Mouse (Mus musculus) limb, embryonic 11.5 days (tissue): ENCODE data around the gene Rps21. TPM values are rescaled to one million over a fixed set of nuclear protein-coding genes. Genes with fewer than 3 reads are reported as not detected.
A peak's percentile ranks its signal among the peaks of the same experiment; 100 is the strongest.

ENCODE experiments used
- ATAC-seq: fragments of 200-750 bp; cut with Nextera tagmentation; 2 replicates; pipeline ENCODE4 v1.8.0; 2017; ENCODE audit warnings: low read depth; ENCODE audit not compliant: insufficient number of reproducible peaks, low FRiP score, low TSS enrichment
- DNase-seq: peaks from one replicate; pipeline ENCODE4 v3.0.0-alpha.2; 2015; ENCODE audit warnings: low spot score
- H3K27ac ChIP-seq: fragments of 300-500 bp; sonication (generic); replicated peaks from 2 replicates; pipeline ENCODE4 v1.5.1; 2014; ENCODE audit warnings: low read depth, mild to moderate bottlenecking, low read length
- H3K27me3 ChIP-seq: fragments of 300-500 bp; sonication (generic); 2 replicates; pipeline ENCODE4 v1.6.1; 2014; ENCODE audit warnings: mild to moderate bottlenecking, low read length, mixed read lengths; ENCODE audit not compliant: control insufficient read depth, insufficient read depth
- H3K36me3 ChIP-seq: fragments of 300-500 bp; sonication (generic); 2 replicates; pipeline ENCODE4 v1.6.1; 2014; ENCODE audit warnings: mild to moderate bottlenecking, low read length, moderate library complexity, mixed read lengths; ENCODE audit not compliant: control insufficient read depth, insufficient read depth
- H3K4me1 ChIP-seq: fragments of 300-500 bp; sonication (generic); 2 replicates; pipeline ENCODE4 v1.6.1; 2014; ENCODE audit warnings: low read length, mixed read lengths; ENCODE audit not compliant: control insufficient read depth, insufficient read depth
- H3K4me2 ChIP-seq: fragments of 300-500 bp; sonication (generic); 2 replicates; pipeline ENCODE4 v1.6.1; 2014; ENCODE audit warnings: low read depth, mild to moderate bottlenecking, moderate library complexity; ENCODE audit not compliant: severe bottlenecking
- H3K4me3 ChIP-seq: fragments of 300-500 bp; sonication (generic); 2 replicates; pipeline ENCODE4 v1.5.1; 2014; ENCODE audit warnings: low read depth, low read length
- H3K9ac ChIP-seq: fragments of 300-500 bp; sonication (generic); 2 replicates; pipeline ENCODE4 v1.6.1; 2014; ENCODE audit warnings: mild to moderate bottlenecking, low read length
- H3K9me3 ChIP-seq: fragments of 300-500 bp; sonication (generic); 2 replicates; pipeline ENCODE4 v1.6.1; 2016; ENCODE audit warnings: low read length; ENCODE audit not compliant: control insufficient read depth
- WGBS: fragments of 180-500 bp; shearing (Covaris S2); extraction: QIAGEN DNeasy Blood & Tissue Kit; methylation state at CpG from one replicate; pipeline ENCODE4 v1.1.7; 2014; 5-methylcytosine and 5-hydroxymethylcytosine counted together
- polyA plus RNA-seq: library from polyadenylated mRNA; unstranded; fragments of >200 nt; fragmentation: Nextera tagmentation; extraction: Ambion mirVana; gene quantifications from 2 replicates; pipeline ENCODE4 v1.2.1, GENCODE M21; 2014

Rps21 gene
- polyA plus RNA-seq: 641 and 643 TPM in 2 replicates

- peak; percentile 95 for ATAC-seq
- no peaks in the 10 kb centered on the region for H3K27me3 ChIP-seq
- H3K9ac ChIP-seq: peak within 1 kb of the TSS; percentile 95
- H3K27ac ChIP-seq: peak within 1 kb of the TSS; percentile 84
- WGBS: under 1% methylated on average over 33 of the region's 38 CpGs
- H3K4me2 ChIP-seq: peak within 1 kb of the TSS; percentile 90
- no peaks in the 10 kb centered on the region for H3K9me3 ChIP-seq
- H3K4me1 ChIP-seq: 0 out of 2 replicates have a peak, but pooled peaks cover 5% of the 10 kb centered on the region
- peak within 1 kb of the TSS; percentile 90 for H3K4me3 ChIP-seq
- H3K36me3 ChIP-seq: peaks cover 8% of the 10 kb centered on the region
- peak; percentile 100 for DNase-seq
Measured at GRCm38 (mm10) chr2:180257001-180257521, at the start of gene Rps21. Gene Rps21 (plus strand): TSS chr2:180257377.

DNA sequence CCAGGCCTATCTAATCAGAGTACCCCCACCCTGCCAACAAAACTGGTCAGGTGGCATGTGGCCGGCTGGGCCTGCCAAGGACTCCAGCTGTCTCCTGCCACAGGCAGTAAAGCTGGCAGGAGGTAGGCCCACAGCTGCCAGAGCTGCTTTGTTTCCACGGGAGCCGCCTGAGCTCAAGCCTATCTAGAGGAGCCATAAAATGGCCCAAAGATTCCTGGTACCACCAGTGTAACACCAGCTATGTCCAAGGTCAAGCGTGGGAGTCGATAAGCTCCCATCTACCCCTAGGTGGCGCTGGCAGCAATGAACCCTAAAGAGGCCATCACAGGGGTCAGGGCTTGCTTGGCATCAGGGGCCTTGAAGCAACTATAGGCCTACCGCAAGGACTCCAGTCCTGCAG lies 49.3 kb upstream of the Rps21 start:
- Histone ChIP-seq H3K4me3 (no peak overlapping the region), H3K9me3 (no peaks in the 10 kb centered on the region), H3K9ac (no peak overlapping the region), H3K27me3 (no peaks in the 10 kb centered on the region), H3K4me1 (no peaks in the 10 kb centered on the region), H3K36me3 (no peaks in the 10 kb centered on the region; the same call in 1 of the 2 replicates), H3K4me2 (no peak overlapping the region), H3K27ac (no peak overlapping the region)
- peak; percentile 58 for DNase-seq
- WGBS: 67% methylated on average over 7 of the region's 7 CpGs
- ATAC-seq: no peak

- no peaks in the 10 kb centered on the region; the same call in 1 of the 2 replicates for H3K36me3 ChIP-seq
- H3K4me3 ChIP-seq: no peak overlapping the region
- no peaks in the 10 kb centered on the region for H3K9me3 ChIP-seq
- no peak overlapping the region for H3K4me2 ChIP-seq
- no peaks in the 10 kb centered on the region for H3K27me3 ChIP-seq
- 70% methylated on average over 1 of the region's 1 CpGs for WGBS
- ATAC-seq: no peak
- H3K4me1 ChIP-seq: no peaks in the 10 kb centered on the region
- H3K27ac ChIP-seq: no peak overlapping the region
- H3K9ac ChIP-seq: no peak overlapping the region
- no peak for DNase-seq
Measured at GRCm38 (mm10) chr2:180208976-180209375, 48.2 kb upstream of the Rps21 start.

DNA sequence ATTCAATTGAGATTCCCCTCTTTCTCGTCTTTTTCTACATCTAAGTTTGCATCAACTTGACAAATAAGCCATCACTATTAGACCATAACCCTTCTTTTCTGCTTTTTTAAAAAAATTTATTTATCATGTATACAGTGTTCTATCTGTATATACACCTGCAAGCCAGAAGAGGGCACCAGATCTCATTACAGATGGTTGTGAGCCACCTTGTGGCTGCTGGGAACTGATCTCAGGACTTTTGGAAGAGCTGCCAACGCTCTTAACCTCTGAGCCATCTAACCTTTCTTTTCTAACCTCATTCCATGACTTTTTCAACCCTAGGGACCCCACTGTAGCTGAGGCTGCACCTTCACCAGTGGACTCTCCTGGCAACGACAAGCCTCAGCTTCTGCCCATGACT lies 44.9 kb upstream of the Rps21 start:
- no peaks in the 10 kb centered on the region for H3K36me3 ChIP-seq
- no peaks in the 10 kb centered on the region for H3K9me3 ChIP-seq
- H3K4me1 ChIP-seq: no peaks in the 10 kb centered on the region
- H3K4me2 ChIP-seq: no peak overlapping the region
- H3K4me3 ChIP-seq: no peak overlapping the region
- WGBS: 92% methylated on average over 3 of the region's 3 CpGs
- H3K9ac ChIP-seq: no peak overlapping the region
- DNase-seq (no peak), ATAC-seq (no peak)
- no peaks in the 10 kb centered on the region for H3K27me3 ChIP-seq
- H3K27ac ChIP-seq: no peak overlapping the region

DNA sequence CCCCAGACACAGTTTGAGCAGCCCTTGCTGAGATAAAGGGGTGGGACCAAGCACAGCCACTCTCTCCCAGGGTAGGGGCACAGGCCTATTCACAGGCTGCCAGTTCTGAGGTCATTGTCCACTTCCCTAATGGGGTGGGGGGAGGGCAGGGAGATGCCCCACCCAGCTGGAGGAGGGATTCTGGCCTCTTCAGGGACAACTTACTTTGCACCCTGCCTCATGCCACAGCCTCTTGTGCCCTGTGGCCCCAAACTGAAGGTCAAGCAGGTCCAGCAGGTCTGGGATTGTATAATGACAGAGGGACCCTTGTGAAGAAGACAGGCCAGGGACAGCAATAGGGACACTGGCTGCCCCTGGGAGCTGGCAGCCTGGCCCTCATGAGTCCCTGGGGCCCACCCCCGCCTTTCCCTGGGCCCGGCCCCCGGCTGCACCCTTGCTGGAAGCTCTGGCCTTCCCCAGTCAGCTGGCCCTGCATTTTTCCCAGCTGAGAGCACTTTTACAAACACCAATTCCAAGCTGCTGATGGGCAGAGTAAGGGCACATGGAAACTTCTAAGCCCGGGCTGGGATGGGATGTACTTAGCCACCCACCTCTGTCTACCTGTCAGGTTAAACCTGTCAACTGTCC lies 42.7 kb upstream of the Rps21 start:
- H3K4me1 ChIP-seq: 0 out of 2 replicates have a peak, but pooled peaks cover 2% of the 10 kb centered on the region
- DNase-seq (no peak), ATAC-seq (no peak)
- H3K36me3 ChIP-seq: no peaks in the 10 kb centered on the region
- H3K27ac ChIP-seq: no peak overlapping the region
- no peak overlapping the region for H3K9ac ChIP-seq
- 83% methylated on average over 4 of the region's 4 CpGs for WGBS
- H3K9me3 ChIP-seq: no peaks in the 10 kb centered on the region
- no peak overlapping the region for H3K4me3 ChIP-seq
- no peak overlapping the region for H3K4me2 ChIP-seq
- no peaks in the 10 kb centered on the region for H3K27me3 ChIP-seq

DNA sequence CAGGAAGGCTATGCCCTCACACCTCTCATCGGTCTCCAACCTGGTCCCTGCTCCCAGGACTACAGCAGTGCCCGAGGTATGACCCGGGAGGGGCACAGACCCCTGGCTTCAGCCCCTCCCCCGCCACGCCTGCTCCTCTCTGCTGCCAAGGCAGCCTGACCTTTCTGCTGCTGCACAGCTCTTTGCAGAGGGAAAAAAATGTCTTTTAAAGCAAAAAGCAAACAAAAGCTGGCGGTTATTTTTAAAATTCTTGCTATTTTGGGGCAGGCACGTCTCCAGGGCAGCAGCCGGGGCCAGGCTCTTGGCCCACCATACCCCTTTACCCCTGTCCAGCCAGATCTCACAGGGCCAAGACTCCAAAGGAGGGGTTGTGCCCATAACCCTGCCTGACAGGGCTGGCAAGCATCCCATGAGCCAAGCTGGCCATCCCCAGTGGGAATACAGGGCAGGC lies 42.1 kb upstream of the Rps21 start:
- H3K9ac ChIP-seq: no peak overlapping the region
- H3K27me3 ChIP-seq: no peaks in the 10 kb centered on the region
- no peaks in the 10 kb centered on the region for H3K9me3 ChIP-seq
- no peak overlapping the region for H3K27ac ChIP-seq
- no peak overlapping the region for H3K4me2 ChIP-seq
- H3K36me3 ChIP-seq: no peaks in the 10 kb centered on the region
- H3K4me1 ChIP-seq: 0 out of 2 replicates have a peak, but pooled peaks cover 2% of the 10 kb centered on the region
- 77% methylated on average over 8 of the region's 8 CpGs for WGBS
- DNase-seq (no peak), ATAC-seq (no peak)
- no peak overlapping the region for H3K4me3 ChIP-seq

DNA sequence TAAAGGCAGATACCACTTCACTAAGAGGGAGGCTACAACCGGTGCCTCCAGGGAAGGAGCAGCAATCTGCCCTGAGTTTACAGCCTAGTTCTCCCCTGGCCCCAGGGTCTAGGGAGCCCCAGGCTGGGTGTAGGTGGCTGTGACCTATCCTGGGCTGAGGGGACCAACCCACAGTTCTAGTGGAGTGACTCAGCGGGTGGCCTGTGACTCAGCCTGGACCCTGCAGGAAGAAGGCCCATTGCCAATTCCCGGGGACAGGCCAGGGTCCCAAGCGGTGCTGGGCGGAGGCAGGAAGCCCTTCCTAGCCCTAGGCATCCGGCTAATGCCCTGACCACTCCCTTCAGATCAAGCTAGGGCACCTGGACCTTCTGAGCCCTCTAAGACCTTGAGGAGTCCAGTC lies 41.2 kb upstream of the Rps21 start:
- H3K9ac ChIP-seq: no peak overlapping the region
- H3K4me2 ChIP-seq: no peak overlapping the region
- ATAC-seq (no peak), DNase-seq (no peak)
- 78% methylated on average over 6 of the region's 6 CpGs for WGBS
- H3K36me3 ChIP-seq: no peaks in the 10 kb centered on the region
- H3K9me3 ChIP-seq: no peaks in the 10 kb centered on the region
- no peaks in the 10 kb centered on the region for H3K27me3 ChIP-seq
- H3K4me3 ChIP-seq: no peak overlapping the region
- H3K27ac ChIP-seq: no peak overlapping the region
- 0 out of 2 replicates have a peak, but pooled peaks cover 2% of the 10 kb centered on the region for H3K4me1 ChIP-seq

GRCm38 (mm10) chr2:180216921-180217320 lies 40.3 kb upstream of the Rps21 start:
- Histone ChIP-seq H3K9me3 (no peaks in the 10 kb centered on the region), H3K9ac (no peak overlapping the region), H3K36me3 (no peaks in the 10 kb centered on the region), H3K4me3 (no peak overlapping the region), H3K27me3 (no peaks in the 10 kb centered on the region), H3K27ac (no peak overlapping the region), H3K4me1 (0 out of 2 replicates have a peak, but pooled peaks cover 2% of the 10 kb centered on the region), H3K4me2 (no peak overlapping the region)
- ATAC-seq (no peak), DNase-seq (no peak)
- WGBS: 60% methylated on average over 4 of the region's 5 CpGs
